Mouse (Mus musculus) lung, postnatal 25 days (tissue): ENCODE data around the gene Epb41l2.

Experiments used
- DNase-seq: peaks from one replicate; pipeline ENCODE4 v3.0.0; 2022; ENCODE audit warnings: low spot score

The Epb41l2 gene

DNA sequence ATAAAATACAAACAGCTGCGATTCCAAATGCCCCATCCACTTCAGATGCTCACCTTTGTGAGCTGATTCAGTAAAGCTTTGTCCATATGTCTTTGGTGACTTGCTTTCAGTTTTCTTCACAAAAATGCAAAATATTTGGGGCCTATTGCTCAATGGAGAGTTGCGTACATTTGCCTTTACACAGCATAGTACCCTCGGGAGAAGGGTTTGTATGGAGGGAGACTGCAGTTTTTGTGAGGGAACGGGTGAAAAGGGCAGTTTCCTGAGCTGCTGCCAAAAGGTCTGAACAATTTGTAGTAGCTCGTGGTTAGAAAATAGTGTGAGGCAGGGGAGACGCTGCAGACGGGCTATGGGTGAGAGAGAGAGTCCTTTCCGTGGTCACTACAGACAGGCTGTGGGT, 40.5 kb downstream of the Epb41l2 start:
- DNase-seq: no peak

DNA sequence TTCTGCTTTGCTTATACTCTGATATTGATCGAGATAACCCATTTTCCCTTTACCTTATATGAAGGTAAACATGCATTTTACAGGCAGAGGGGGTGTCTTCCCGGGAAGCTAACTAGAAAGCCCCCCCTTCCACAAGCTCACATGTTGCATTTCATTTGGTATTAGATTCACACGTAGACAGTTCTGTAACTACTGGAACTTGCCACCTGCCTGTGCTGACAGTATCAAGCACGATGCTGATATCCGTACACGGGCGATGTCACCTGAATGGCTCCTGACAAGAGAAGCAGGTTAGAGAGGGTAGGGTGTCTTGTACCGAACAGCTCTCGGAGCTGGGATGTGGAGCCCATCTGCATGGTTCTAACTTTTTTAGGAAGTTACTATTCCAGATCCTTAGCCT, 41.0 kb downstream of the Epb41l2 start:
- DNase-seq: no peak

DNA sequence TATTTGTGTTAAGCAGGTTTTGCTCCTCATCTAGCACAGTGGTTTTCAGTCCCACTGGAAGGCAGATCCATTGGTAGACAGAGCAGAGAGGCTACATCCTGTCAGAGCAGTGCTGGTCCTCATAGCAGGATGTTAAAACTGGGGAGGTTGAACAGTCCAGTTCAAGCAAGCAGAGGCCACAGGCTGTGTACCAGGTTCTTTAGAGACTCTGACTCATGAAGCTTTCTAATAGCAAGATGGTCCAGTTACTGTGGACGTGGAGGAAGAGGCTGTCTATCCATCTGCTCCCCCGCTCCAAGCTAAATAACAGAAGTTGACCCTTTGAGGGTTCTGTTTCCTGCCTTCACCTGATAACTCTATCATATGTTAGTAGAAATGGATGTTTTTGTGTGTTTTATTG, 41.8 kb downstream of the Epb41l2 start:
- no peak for DNase-seq

DNA sequence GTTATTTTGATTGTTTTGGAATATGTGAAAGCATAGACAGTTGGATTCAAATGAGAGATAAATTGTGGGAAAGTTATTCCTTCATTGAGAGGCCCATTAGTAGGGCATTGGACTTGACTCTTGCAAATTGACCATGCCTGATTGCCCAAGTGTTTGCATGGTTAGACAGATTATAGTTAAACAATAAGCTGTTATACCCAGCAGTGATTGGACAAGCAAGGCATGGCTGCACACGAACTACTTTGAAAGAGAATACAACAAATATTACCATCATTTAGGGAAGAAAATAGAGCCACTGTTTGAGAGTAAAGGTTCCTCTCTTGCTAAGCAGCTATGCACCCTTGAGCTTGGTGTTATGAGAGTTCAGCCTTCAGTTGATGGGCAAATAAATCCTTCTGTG, 43.3 kb downstream of the Epb41l2 start:
- no peak for DNase-seq

DNA sequence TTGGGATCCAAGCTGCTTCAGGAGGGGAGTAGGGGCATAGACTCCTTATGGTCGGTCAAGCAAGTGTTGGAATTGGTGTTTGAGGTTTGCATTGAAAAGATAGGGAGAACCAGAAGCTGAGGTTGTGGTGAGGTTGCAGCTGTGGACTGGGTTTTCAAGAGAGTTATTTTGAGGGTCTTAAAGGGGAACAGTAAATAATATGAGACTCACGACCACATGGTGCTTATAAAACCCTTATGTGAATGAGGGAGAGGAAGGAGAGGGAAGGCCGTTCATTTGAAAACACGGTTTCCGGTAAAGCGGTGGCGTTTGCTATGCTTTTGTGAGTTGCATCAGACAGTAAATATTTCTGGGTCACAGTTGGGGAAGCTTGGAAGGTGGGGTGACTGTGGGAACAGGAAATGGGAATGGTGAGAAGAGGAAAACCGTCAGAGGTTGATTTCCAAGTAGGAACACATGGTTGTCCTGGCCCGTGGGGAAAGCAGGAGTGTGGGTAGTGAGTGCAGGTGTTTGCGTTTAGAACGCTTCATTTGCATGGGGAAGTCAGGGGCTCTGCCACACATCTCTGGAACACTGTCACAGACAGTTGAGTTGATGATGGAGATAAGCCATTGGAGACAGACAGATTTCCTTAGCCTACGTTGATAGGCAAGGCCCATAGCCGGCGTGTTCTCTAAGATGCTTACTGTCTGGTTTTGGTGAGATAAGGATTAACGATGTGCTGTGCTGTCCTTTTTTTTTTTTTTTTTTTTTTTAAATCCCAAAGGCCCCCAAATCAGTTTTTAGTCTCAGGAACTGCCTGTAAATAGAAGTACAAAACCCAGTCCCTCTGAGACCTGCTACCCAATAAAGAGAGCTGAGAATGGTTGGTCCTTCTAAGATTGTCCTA, 44.5 kb downstream of the Epb41l2 start:
- no peak for DNase-seq

DNA sequence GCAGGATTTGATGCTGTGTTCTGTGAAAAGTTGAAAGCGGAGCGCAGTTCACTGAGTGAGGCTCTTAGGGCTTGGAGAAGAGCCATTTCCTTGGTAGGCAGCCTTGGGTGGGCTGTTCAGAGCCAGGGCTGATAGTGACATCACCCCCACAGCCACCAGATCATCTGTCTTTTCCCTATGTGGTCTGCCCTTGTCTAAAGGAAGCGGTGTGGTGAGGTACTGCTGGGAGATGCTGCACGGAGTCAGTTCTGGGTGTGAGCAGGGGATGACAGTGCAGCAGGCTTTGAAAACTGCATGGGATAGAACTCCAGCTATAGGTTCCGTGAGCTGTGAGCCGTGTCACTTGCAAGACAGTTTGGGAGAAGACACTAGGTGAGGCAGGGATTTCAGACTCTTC, 45.1 kb downstream of the Epb41l2 start:
- DNase-seq: no peak

DNA sequence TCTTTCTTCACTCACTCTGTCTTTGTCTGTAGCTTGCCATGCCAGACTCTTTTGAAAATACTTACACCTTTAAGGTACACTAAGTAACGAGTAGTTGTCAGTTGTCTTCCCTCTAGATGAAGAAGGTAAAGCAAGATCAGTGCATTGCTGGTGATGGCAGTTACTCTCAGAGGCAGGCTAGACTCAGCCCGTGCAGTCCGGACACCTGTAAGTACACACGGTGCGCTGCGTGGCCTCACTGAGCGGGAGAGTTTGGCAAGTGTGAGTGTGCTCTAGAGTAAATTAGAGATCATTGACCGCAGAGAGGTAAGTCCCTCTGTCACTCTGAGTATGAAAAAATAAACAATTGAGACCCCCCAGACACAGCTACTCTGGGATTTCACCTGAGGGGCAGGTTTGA, 46.0 kb downstream of the Epb41l2 start:
- no peak for DNase-seq

DNA sequence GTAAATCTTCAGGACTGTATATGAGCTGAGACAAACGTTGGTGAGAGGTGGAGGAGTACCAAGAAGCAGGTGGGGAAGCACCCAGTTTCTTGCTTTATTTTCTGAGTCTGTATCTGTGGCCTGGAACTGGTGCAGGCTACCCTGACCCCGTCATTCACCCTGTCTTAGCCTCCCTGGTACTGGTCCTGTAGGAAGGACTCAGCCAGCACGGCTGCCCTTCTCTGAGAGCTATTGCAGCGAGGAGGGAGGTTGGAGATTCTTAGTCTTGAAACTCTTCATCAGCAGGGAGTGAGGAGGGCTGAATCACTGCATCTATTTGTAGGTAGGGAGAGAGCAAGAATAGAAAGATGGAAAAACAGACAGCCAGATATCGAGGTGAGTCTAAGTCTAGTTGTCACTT, 47.1 kb downstream of the Epb41l2 start:
- DNase-seq: no peak

DNA sequence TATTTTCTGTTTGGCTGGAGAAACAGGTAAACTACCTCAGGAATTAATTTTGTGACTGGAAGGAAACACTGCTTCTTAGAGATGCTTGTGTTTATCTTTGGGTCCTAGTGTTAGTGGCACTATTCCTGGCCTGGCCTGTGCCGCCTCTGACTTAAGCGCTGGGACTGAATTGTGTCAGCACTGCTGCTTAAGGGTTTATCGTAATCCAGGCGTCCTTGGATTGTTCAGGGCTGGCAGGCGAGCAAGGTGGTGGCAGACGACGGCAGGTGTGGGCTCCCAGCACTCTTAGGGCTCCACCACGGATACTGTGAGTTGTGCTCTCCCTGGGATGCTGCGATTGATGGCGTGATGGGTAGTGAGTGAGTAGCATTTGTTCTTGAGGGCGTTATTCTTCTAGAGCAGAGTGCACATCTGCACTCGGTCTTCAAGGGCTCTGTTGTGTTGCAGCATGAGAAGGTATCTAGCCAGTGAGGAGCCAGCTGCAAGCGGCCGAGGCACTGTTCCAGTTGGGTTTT, 48.6 kb downstream of the Epb41l2 start:
- no peak for DNase-seq

DNA sequence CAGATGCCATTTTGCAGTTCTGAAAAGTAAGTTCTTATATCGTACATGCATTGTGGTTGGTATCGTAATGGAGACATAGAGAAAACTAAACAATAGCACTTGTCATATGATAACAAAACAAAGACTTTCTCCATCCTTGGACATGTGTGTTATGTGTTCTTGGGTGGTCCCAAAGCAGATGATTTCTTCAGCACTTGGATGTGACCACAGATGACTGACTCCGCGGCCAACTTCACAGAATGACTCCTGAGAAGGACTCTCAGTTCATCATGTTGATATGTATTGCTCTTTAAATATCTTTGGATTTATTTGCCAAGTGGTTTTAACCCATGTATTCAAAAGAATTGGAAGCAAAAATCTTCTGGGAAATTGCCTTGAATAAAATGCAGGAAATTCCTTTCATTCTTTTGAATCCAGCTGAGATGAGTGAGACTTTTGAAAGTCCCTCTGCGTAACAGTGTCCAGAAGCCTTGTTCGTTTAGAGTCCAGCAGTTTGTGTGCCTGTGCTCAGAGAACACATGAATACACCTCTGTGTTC, 52.3 kb downstream of the Epb41l2 start:
- DNase-seq: no peak

DNA sequence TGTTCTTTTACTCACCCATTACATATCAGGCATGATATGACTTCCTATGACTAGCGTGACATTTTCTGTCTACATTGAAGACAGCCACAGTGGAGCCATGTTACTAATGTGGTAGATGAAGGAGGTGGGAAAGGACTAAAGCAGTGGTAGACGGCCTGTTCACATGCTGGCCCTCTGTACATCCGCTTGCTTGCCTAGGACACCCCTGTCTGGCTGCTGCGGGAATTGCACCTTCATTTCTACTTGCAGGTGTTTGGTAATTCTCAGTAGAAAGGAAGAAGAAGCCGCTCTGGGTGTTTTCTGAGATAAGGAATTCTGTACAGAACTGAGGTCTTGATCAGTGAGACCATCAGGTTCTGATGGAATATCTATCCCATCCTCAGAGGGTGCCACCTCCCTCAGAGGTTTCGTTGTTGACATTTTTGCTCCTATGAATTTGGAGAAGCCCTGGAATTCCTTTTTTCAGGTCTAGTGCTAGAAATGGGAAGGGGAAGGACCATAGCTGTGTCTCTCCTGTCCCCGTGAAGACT, 55.7 kb downstream of the Epb41l2 start:
- no peak for DNase-seq

DNA sequence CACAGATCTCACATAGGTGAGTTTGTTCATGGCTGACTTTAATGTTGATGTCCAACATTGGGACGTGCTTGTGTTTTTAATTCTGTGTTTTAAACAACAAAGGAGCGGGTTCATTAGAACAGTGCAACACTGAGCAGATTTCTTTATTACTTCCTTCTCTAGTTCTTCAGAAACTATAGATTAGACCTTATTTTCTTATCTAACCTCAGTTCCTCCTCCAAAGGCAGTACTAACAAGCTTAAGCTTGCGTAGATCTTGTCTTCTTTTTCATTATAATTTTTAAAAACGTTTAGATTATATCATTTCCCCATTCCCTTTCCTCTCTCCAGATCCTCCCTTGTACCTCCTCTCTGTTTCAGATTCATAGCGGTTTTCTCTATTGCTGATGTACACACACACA, 57.1 kb downstream of the Epb41l2 start:
- DNase-seq: no peak

DNA sequence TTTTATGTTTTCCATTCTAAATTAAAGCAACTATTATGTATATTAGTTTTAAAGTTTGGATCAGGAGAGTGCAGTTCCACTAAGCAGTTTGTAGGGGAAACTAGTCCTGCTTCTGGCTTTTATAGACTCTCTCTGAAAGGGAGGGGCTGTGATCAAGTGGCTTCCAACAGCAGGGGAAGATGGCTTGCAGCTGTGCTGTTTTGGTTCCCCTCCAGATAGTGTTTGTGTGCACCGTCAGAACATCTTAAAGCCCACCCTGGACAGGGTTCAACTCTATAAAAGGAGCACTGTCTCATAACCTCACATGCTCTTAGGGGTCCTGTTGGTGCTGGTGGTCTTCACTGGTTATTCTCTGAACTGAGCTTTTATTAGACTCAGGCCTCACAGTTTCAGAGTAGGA, 66.5 kb downstream of the Epb41l2 start:
- peak; percentile 50 for DNase-seq

DNA sequence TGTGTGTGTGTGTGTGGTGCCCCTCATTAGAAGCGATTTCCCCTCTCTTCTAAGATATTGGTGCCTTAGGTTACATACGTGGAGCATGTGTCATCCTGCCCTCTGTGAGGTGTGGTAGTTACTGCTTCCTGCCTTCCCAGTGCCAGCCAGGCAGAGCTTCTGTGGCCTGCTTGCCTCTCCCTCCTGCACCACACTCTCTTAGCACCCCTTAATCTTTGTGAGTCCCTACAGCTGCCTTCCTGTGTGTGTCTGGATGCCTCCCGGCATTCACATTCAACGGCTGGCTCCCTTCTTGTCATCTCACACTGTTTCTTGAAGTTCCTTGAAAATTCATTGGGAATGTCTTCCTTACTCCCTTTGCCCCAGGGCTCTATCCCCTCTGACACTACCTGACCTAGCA, 67.2 kb downstream of the Epb41l2 start:
- DNase-seq: no peak

DNA sequence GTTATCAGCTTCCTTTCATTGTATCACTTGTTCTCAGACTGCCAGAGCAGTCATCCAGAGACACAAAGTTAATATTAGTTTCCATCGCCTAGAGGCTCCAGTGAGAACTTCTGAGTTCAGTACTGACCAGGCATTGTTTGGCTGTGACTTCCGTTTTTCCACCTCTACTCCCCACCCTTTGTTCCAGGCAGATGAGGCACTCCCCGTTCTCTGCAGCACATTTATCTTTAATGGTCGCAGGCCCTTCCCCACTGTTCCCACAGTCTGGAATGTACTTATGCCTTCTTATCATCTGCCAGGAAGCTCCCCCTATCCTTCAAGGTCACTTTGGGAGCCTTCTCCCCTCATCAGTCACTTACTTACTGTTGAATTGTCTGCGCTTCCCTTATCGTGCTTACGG, 67.9 kb downstream of the Epb41l2 start:
- DNase-seq: peak; percentile 82

DNA sequence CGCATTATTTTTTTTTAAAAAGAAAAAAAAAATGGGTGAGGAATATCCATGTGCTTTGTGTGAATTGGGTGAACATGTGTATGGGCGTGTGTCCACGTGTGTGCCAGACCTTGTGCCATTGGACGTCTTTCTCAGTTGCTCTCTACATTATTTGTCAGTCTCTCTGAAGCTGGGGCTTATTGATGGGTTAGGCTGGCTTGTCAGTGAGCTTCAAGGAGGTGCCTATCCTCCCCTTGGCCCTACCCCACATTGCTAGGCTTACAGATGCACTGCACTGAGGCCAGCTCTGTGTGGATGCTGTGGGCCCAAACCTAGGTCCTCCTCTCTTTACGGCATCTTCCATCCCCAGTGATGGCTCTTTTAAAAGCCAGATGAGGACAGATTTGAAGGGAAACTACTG, 69.1 kb downstream of the Epb41l2 start:
- no peak for DNase-seq

DNA sequence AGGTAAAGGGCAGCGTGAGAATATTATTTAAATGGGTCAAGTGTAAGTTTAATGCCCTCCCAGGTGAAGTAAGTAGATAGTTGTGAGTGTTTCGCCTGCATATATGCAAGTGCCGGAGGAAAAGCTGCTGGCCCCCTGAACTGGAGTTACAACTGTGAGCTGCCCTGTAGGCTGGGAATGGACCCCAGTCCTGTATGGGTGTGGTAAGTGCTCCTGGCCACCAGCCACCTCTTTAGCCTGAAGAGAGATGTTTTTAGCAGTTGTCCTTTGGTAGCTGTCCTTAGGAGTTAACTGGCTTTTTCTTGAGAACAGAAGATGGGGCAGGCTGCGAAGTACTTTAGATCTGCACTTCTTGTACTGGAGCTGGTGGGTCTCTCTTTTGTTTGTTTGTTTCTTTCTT, 69.7 kb downstream of the Epb41l2 start:
- no peak for DNase-seq

DNA sequence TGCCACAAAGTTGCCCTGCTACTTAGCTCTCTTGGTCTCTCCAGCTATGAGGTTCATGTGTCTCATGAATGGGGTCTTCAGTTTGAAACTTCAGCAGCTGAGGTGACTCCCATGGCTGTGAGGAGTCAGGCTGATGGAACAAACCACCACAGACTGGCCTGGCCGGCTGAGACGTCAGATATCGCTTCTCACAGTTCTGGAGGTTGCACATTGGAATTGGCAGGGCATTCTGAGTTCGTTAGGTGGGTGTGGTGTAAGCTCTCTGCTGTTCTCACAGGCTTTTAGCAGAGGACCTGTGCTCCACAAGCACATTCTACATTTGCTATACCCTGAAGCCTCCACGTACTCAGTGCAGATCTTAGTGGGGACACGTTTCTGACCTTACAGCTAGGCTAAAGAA, 71.3 kb downstream of the Epb41l2 start:
- DNase-seq: no peak

DNA sequence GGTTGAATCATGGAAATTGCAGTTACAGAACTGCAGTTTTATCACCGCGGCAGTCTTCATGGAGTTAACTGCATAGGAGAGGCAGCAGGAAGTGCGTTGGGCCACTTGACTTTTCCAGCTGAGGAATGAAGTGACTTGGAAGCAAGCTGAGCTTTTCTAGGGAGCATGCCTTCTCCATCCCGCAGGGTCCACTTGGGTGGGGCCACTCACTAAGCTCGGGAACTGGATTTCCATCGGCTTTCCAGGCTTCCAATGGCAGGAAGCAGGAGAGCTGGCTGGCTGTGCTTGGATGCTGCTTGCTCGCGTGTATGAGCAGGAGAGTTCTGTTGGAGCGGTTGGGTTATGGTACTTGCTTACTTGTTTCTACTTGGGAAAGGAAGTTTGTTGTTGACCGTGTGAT, 72.8 kb downstream of the Epb41l2 start:
- DNase-seq: peak; percentile 48

DNA sequence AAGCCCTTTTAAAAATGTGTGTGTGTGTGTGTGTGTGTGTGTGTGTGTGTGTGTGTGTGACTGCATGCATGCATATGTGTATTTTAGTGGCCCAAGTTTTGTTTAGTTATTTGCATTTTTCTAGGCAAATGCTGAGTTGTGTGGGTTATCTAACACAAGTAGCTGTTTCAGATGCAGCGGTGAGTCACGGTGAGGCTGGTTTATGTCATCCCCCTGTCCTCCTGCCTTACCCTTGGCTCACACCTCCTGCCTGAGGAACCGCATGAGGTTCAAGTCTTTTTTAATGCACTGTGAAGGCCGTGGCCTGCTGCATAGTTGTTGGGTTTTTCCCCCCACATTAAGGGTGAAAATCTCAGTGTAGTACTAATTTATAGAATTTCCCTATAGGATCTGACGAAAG, 73.3 kb downstream of the Epb41l2 start:
- DNase-seq: no peak

DNA sequence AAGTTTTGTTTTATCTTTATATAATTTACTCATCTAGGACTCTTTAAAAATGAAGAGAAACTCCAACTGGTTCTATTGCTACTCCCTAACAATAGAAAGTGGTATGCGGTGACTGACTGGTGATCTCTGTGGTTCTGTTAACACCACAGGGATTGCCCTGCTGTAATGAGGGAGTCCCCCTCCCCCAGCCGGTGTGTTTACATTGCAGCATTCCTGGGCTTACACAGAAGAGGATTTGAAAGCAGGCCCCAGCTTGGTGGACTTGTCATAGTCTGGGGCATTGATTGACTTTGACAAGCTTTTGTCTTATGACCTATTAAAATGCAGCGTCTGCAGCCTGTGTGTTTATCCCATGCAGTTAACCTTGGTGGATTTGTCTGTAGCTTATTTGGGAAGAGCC, 73.9 kb downstream of the Epb41l2 start:
- no peak for DNase-seq

DNA sequence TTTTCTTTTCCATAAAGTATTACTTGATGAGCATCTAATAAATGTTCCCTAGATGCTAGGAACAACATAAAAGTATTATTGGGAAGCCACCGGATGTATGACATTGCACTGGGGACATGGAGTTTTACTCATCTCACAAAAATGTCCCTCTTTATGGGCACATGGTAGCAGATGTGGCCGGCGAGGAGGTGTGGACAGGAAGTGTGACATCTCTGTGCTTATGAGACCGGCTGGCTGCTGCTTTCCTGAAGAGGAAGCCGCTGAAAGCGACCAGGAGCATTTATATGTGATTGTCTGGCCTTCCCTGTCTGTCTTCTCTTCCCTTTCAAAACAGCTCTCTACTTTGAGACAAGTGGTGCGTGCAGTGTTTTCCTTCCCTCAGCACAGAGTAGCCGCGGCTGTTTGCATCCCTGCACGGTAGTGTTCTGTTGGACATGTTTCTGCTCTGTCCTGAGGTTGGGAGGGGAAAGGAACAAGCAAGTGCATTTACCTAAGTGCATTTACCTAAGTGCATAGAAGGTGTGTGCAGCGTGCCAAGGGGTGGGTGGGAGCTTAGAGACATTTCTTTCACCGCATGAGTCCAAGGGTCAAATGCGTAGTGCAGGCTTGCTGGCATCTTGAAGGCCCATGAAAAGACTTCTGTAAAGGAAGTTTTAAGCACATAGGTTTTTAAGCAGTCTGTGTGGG, 74.9 kb downstream of the Epb41l2 start:
- DNase-seq: peak; percentile 63
